10 mouse cellular contexts compared by ENCODE assay signal in the genomic region with DNA sequence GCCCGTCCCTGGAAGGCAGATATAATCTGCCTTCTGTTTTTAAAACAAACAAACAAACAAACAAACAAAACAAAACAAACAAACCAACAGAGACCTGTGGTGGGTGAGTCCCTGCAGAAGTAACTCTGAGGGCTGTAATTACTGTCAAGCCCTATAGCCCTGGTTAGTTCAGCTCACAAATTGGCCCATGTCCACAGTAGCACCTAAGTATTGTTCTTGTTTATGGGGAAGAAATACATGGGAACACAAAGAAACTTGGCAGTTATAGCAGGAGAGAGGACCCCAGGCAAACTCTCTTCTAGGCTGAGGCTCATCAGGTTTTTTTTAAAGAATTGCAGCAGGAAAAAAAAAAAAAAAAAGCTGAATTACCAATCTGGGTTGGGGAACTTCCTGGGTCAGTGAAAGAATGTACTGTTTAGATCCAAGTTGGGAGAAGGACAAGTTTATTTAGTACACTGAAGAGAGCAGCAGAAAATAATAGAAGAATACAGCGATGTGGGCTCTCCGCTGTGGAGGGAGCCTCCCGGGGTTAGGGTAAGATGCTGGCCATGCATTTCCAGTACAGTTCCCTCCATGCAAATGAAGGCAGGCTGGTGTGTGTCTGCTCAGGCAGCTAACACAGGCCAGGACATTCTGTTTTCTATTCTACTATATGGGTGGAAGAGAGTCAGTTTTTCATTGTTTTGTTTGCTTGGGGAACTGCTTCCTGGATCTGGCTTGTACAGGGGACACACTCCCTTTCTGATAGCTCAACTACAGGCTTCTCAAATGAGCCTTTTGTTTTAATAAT. TPM values are rescaled to one million over a fixed set of nuclear protein-coding genes. Genes with fewer than 3 reads are reported as not detected.
A peak's percentile ranks its signal among the peaks of the same experiment; 100 is the strongest.
DNase-seq lines count a peak whose midpoint lies in the region; ATAC-seq lines count a peak whose summit lies in the region.
"Had no signal": no experiment of that assay in that cellular context is flagged by ENCODE, and none has a peak within 500 bp of the region (broad histone marks: within the 10 kb centered on the region; RNA-seq: fewer than 3 reads in every experiment).

No protein-coding gene starts in this region.

- H3K36me3 ChIP-seq in kidney, embryonic 14.5 days (ENCODE audit: control insufficient read depth, insufficient read depth, low read length) = no peaks in the 10 kb centered on the region
- no peaks in the 10 kb centered on the region for H3K36me3 ChIP-seq in forebrain, embryonic 15.5 days
- no peaks in the 10 kb centered on the region for H3K36me3 ChIP-seq in liver, embryonic 11.5 days (ENCODE audit: control insufficient read depth, insufficient read depth, low read length)

- no peak for ATAC-seq in kidney, embryonic 14.5 days (ENCODE audit: low FRiP score, low TSS enrichment)
- ATAC-seq in forebrain, embryonic 15.5 days (replicated peaks) = no peak
- no peak for ATAC-seq in liver, embryonic 11.5 days (replicated peaks; ENCODE audit: low FRiP score)

- H3K4me1 ChIP-seq in kidney, embryonic 14.5 days (ENCODE audit: control insufficient read depth, insufficient read depth, low read length) = peaks cover 9% of the 10 kb centered on the region; the same call in 1 of the 2 replicates
- peaks cover 11% of the 10 kb centered on the region for H3K4me1 ChIP-seq in forebrain, embryonic 15.5 days
- H3K4me1 ChIP-seq in liver, embryonic 11.5 days (replicated peaks; ENCODE audit: control insufficient read depth, insufficient read depth, low read length) = peaks cover 6% of the 10 kb centered on the region; the same call in 1 of the 2 replicates

- no peaks in the 10 kb centered on the region for H3K27me3 ChIP-seq in kidney, embryonic 14.5 days (ENCODE audit: control insufficient read depth, insufficient read depth, low read length)
- no peaks in the 10 kb centered on the region for H3K27me3 ChIP-seq in forebrain, embryonic 15.5 days
- H3K27me3 ChIP-seq in liver, embryonic 11.5 days (replicated peaks; ENCODE audit: control insufficient read depth, insufficient read depth, low read length) = no peaks in the 10 kb centered on the region

- peak overlapping the region; percentile 18; the same call in 1 of the 2 replicates for H3K9ac ChIP-seq in kidney, embryonic 14.5 days (ENCODE audit: low read depth, low read length)
- H3K9ac ChIP-seq in forebrain, embryonic 15.5 days (replicated peaks) = no peak overlapping the region
- H3K9ac ChIP-seq in liver, embryonic 11.5 days (ENCODE audit: low read depth, low read length) = no peak overlapping the region

- no peak overlapping the region for H3K4me2 ChIP-seq in kidney, embryonic 14.5 days (replicated peaks; ENCODE audit: low read depth, low read length)
- no peak overlapping the region for H3K4me2 ChIP-seq in forebrain, embryonic 15.5 days (replicated peaks)
- H3K4me2 ChIP-seq in liver, embryonic 11.5 days = no peak overlapping the region

- peak overlapping the region; percentile 18; the same call in 1 of the 2 replicates for H3K27ac ChIP-seq in kidney, embryonic 14.5 days (ENCODE audit: low read depth, low read length)
- 0 out of 2 replicates have a peak overlapping the region, but pooled peaks have one; percentile 12 for H3K27ac ChIP-seq in forebrain, embryonic 15.5 days (replicated peaks)
- H3K27ac ChIP-seq in liver, embryonic 11.5 days (ENCODE audit: low read depth, low read length) = peak overlapping the region; percentile 16; the same call in 1 of the 2 replicates

- H3K4me3 ChIP-seq in kidney, embryonic 14.5 days (ENCODE audit: low read length) = no peak overlapping the region
- no peak overlapping the region for H3K4me3 ChIP-seq in forebrain, embryonic 15.5 days
- no peak overlapping the region for H3K4me3 ChIP-seq in liver, embryonic 11.5 days (ENCODE audit: low read depth, low read length)

- H3K9me3 ChIP-seq in kidney, embryonic 14.5 days (ENCODE audit: control insufficient read depth, low read length) = no peaks in the 10 kb centered on the region
- no peaks in the 10 kb centered on the region for H3K9me3 ChIP-seq in forebrain, embryonic 15.5 days
- H3K9me3 ChIP-seq in liver, embryonic 11.5 days (ENCODE audit: control insufficient read depth, low read length) = no peaks in the 10 kb centered on the region

- intact Hi-C loops in left cerebral cortex, postnatal 14 days (cut with DNase I) = no loop called here

- WGBS in kidney, embryonic 14.5 days = 40% methylated on average over 4 of the region's 4 CpGs
- 24% methylated on average over 4 of the region's 4 CpGs for WGBS in forebrain, embryonic 15.5 days
- 58% methylated on average over 4 of the region's 4 CpGs for WGBS in liver, embryonic 11.5 days

- DNase-seq in kidney, adult 18-20 months = no peak
- peak; percentile 35 for DNase-seq in Muller cell, postnatal 12 days (ENCODE audit: inconsistent ontology term)
- DNase-seq in liver, embryonic 11.5 days (ENCODE audit: low spot score) = no peak
- DNase-seq in left cerebral cortex, postnatal 14 days (ENCODE audit: low spot score in 2 of 2) = no peak
- no peak for DNase-seq in left cerebral cortex, adult 11 months (ENCODE audit: low spot score)
- no peak for DNase-seq in left cerebral cortex, adult 18-20 months (ENCODE audit: low spot score in 2 of 2)
- DNase-seq: cerebellum, adult 18-20 months had no signal

RNA-seq across cellular contexts. Expression of gene Tmem158, which starts 22.1 kb away (rescaled TPM):
- 5.8 and 8.2 TPM in 2 replicates for polyA plus RNA-seq in kidney, embryonic 14.5 days (2014; fragmentation: Nextera tagmentation; extraction: Ambion mirVana)
- 36.0 and 36.9 TPM in 2 replicates for polyA plus RNA-seq in forebrain, embryonic 15.5 days (2015; fragmentation: Nextera tagmentation; extraction: Ambion mirVana)
- 7.2 and 9.8 TPM in 2 replicates for polyA plus RNA-seq in liver, embryonic 11.5 days (2014; fragmentation: Nextera tagmentation; extraction: Ambion mirVana)
- total RNA-seq in left cerebral cortex, postnatal 14 days (2021) = 10 to 100 TPM; 57.5 to 74.7 TPM
- 10 to 100 TPM; 54.7 to 65.3 TPM for total RNA-seq in left cerebral cortex, adult 18-20 months (2021)

RNA-seq across cellular contexts. Expression of gene Cdcp1, which starts 22.6 kb away (rescaled TPM):
- 5.4 and 10.2 TPM in 2 replicates for polyA plus RNA-seq in kidney, embryonic 14.5 days (2014; fragmentation: Nextera tagmentation; extraction: Ambion mirVana)
- 0.09 TPM in 1 of 2 replicates, not detected in the other for polyA plus RNA-seq in forebrain, embryonic 15.5 days (2015; fragmentation: Nextera tagmentation; extraction: Ambion mirVana)
- 0.59 and 0.83 TPM in 2 replicates for polyA plus RNA-seq in liver, embryonic 11.5 days (2014; fragmentation: Nextera tagmentation; extraction: Ambion mirVana)
- under 1 TPM; 0.06 to 0.18 TPM for total RNA-seq in left cerebral cortex, postnatal 14 days (2021)
- total RNA-seq in left cerebral cortex, adult 18-20 months (2021) = under 1 TPM; 0.30 to 0.35 TPM
- total RNA-seq: MEL had no signal
